Mouse (Mus musculus) urinary bladder, adult 18-20 months (tissue): ENCODE measurements around the gene Synpo2.

Experiments used
- DNase-seq, 2 experiments: peaks; one replicate each; pipeline ENCODE4 v3.0.0; 2022; ENCODE audit warnings: low spot score in 2 of 2, mixed read lengths in 2 of 2

Synpo2 gene

GRCm38 (mm10) chr3:123033804-123034203 lies 202.1 kb downstream of the Synpo2 start:
- no peak for DNase-seq
